In the genomic region with DNA sequence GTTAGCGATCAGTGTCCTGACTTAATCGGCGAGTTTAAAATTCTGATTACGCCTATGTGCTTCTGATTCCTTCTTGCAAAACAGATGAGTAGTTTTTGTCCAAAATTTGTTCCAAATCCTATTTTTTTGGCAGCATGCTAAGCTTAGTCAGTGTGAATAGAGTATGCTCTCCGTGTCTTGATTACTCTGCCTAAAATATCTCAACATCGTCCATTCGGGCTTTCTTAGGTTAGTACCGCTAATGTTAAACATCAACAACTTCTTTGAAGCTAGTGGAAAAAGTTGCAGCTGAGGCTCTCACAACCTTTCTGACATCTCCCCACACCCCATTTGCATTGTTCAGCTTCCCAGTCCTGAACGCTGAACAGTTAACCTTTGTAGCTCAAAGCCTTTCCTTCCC, we compare ENCODE assay signal across 11 mouse cellular contexts.
"Had no signal": no experiment of that assay in that cellular context is flagged by ENCODE, and none has a peak within 500 bp of the region (broad histone marks: within the 10 kb centered on the region; RNA-seq: fewer than 3 reads in every experiment).

No protein-coding gene starts in this region.

- ATAC-seq: lung, postnatal 0 days; midbrain, embryonic 13.5 days had no signal

- H3K9me3 ChIP-seq: midbrain, embryonic 13.5 days had no signal

- H3K36me3 ChIP-seq: midbrain, embryonic 13.5 days had no signal

- H3K4me3 ChIP-seq: layer of hippocampus, adult 2 months; midbrain, embryonic 13.5 days had no signal

- DNase-seq: kidney, postnatal 10 days; kidney, postnatal 4 days; left cerebral cortex, postnatal 4 days; lung, adult 2 months; lung, postnatal 36 days; right cerebral cortex, postnatal 14 days; thymus, postnatal 36 days had no signal

- H3K9ac ChIP-seq: liver, embryonic 14.5 days; midbrain, embryonic 13.5 days had no signal

- H3K27me3 ChIP-seq: midbrain, embryonic 13.5 days had no signal

- H3K27ac ChIP-seq: layer of hippocampus, adult 2 months; liver, embryonic 14.5 days; midbrain, embryonic 13.5 days had no signal

- H3K4me1 ChIP-seq: midbrain, embryonic 13.5 days had no signal

- H3K4me2 ChIP-seq: midbrain, embryonic 13.5 days had no signal
